ENCODE assay signal across 7 mouse cellular contexts in the genomic region with DNA sequence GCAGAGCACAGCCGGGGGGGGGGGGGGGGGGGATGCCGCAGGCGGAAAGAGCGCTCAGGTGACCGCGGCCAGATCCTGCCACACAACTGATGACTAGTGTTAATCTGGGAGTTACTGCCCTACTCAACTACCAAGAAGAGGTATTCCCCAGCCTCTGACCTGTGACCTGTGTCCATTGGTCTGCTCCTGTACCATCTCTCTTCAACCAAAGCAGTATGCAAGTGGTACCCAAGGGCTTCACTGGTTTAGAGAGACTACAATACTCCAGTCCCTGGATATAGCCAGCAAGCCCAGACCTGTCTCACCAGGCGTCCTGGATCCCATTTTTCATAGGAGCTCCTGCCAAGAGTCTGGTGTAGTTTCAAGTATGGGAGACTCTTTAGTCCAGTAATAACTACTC. TPM values are rescaled to one million over a fixed set of nuclear protein-coding genes. Genes with fewer than 3 reads are reported as not detected.
DNase-seq lines count a peak whose midpoint lies in the region; ATAC-seq and TF ChIP-seq lines count a peak whose summit lies in the region.

No protein-coding gene starts in this region.

- H3K4me1 ChIP-seq in testis, adult 2 months (ENCODE audit: control insufficient read depth, insufficient read depth, low read length): peaks cover 11% of the 10 kb centered on the region
- peaks cover 21% of the 10 kb centered on the region for H3K4me1 ChIP-seq in forebrain, embryonic 10.5 days
- H3K4me1 ChIP-seq in liver, embryonic 11.5 days (replicated peaks; ENCODE audit: control insufficient read depth, insufficient read depth, low read length): peaks cover 4% of the 10 kb centered on the region; the same call in 1 of the 2 replicates
- no peaks in the 10 kb centered on the region for H3K4me1 ChIP-seq in stomach, postnatal 0 days (replicated peaks; ENCODE audit: control insufficient read depth, insufficient read depth)

- no peak for TF ChIP-seq CTCF in testis, adult 2 months (IDR thresholded peaks at IDR 0.05; ENCODE audit: control insufficient read depth, insufficient read depth, insufficient replicate concordance, low read depth, low read length)
- no peak for TF ChIP-seq CTCF in stomach, postnatal 0 days (IDR thresholded peaks at IDR 0.05; ENCODE audit: low read depth)

- peak overlapping the region; percentile 95 for H3K4me2 ChIP-seq in liver, embryonic 11.5 days
- peak overlapping the region; percentile 72 for H3K4me2 ChIP-seq in stomach, postnatal 0 days (replicated peaks; ENCODE audit: low read depth)

- no peak overlapping the region for H3K9ac ChIP-seq in liver, embryonic 11.5 days (ENCODE audit: low read depth, low read length)
- no peak overlapping the region for H3K9ac ChIP-seq in stomach, postnatal 0 days (ENCODE audit: low read length)

- no peak for TF ChIP-seq EP300 in stomach, postnatal 0 days (optimal IDR thresholded peaks at IDR 0.05)

- H3K9me3 ChIP-seq in forebrain, embryonic 10.5 days: peaks cover 4% of the 10 kb centered on the region; the same call in 1 of the 2 replicates
- H3K9me3 ChIP-seq in liver, embryonic 11.5 days (ENCODE audit: control insufficient read depth, low read length): no peaks in the 10 kb centered on the region; the same call in 1 of the 2 replicates
- H3K9me3 ChIP-seq in stomach, postnatal 0 days (ENCODE audit: control insufficient read depth, low read length): no peaks in the 10 kb centered on the region

- H3K36me3 ChIP-seq in testis, adult 2 months (ENCODE audit: control insufficient read depth, insufficient read depth, low read length): no peaks in the 10 kb centered on the region
- H3K36me3 ChIP-seq in forebrain, embryonic 10.5 days (replicated peaks): no peaks in the 10 kb centered on the region
- H3K36me3 ChIP-seq in liver, embryonic 11.5 days (ENCODE audit: control insufficient read depth, insufficient read depth, low read length): no peaks in the 10 kb centered on the region
- H3K36me3 ChIP-seq in stomach, postnatal 0 days (ENCODE audit: control insufficient read depth, insufficient read depth, low read length): no peaks in the 10 kb centered on the region

- no peak for DNase-seq in testis, postnatal 10 days (ENCODE audit: low spot score)
- DNase-seq in forebrain, embryonic 10.5 days (ENCODE audit: extremely low spot score, low spot score): no peak
- DNase-seq in liver, embryonic 11.5 days (ENCODE audit: low spot score): no peak
- DNase-seq in stomach, postnatal 0 days (ENCODE audit: low spot score): no peak
- no peak for DNase-seq in left cerebral cortex, adult 11 months (ENCODE audit: low spot score)
- no peak for DNase-seq in urinary bladder, postnatal 10 days (ENCODE audit: low spot score)

- no peak for TF ChIP-seq POLR2A in testis, adult 2 months (IDR thresholded peaks at IDR 0.05; ENCODE audit: control insufficient read depth, low read depth, low read length)

- no peaks in the 10 kb centered on the region for H3K27me3 ChIP-seq in testis, adult 2 months (ENCODE audit: control insufficient read depth, insufficient read depth, low read length)
- H3K27me3 ChIP-seq in forebrain, embryonic 10.5 days (ENCODE audit: poor library complexity, severe bottlenecking): peaks cover 40% of the 10 kb centered on the region
- H3K27me3 ChIP-seq in liver, embryonic 11.5 days (replicated peaks; ENCODE audit: control insufficient read depth, insufficient read depth, low read length): peaks cover 29% of the 10 kb centered on the region
- no peaks in the 10 kb centered on the region for H3K27me3 ChIP-seq in stomach, postnatal 0 days (ENCODE audit: control insufficient read depth, insufficient read depth, low read length)

- WGBS in forebrain, embryonic 10.5 days: 30% methylated on average over 6 of the region's 7 CpGs
- 37% methylated on average over 4 of the region's 7 CpGs for WGBS in liver, embryonic 11.5 days
- WGBS in stomach, postnatal 0 days: 29% methylated on average over 5 of the region's 7 CpGs

- no peak overlapping the region for H3K27ac ChIP-seq in testis, adult 2 months (ENCODE audit: control insufficient read depth, insufficient read depth, low read depth, low read length)
- peak overlapping the region; percentile 83; the same call in 1 of the 2 replicates for H3K27ac ChIP-seq in forebrain, embryonic 10.5 days
- H3K27ac ChIP-seq in liver, embryonic 11.5 days (ENCODE audit: low read depth, low read length): no peak overlapping the region
- H3K27ac ChIP-seq in stomach, postnatal 0 days (replicated peaks): no peak overlapping the region

- H3K4me3 ChIP-seq in testis, adult 2 months (ENCODE audit: control insufficient read depth, low read depth, low read length): peak overlapping the region; percentile 85; the same call in 1 of the 2 replicates
- peak overlapping the region; percentile 82 for H3K4me3 ChIP-seq in forebrain, embryonic 10.5 days
- H3K4me3 ChIP-seq in liver, embryonic 11.5 days (ENCODE audit: low read depth, low read length): peak overlapping the region; percentile 69
- H3K4me3 ChIP-seq in stomach, postnatal 0 days (ENCODE audit: low read depth, low read length): peak overlapping the region; percentile 71

- peak; percentile 29; the same call in 1 of the 2 replicates for ATAC-seq in liver, embryonic 11.5 days (replicated peaks; ENCODE audit: low FRiP score)
- ATAC-seq in stomach, postnatal 0 days (ENCODE audit: low FRiP score, low TSS enrichment): peak; percentile 61

RNA-seq across cellular contexts. Expression of a gene that starts 5.1 kb away (rescaled TPM):
- polyA plus RNA-seq in testis, adult 2 months (2012; rRNA removed): 4.2 and 5.4 TPM in 2 replicates
- 6.8 and 8.7 TPM in 2 replicates for polyA plus RNA-seq in forebrain, embryonic 10.5 days (2016; fragmentation: Nextera tagmentation; extraction: Ambion mirVana)
- 2.5 and 2.7 TPM in 2 replicates for polyA plus RNA-seq in liver, embryonic 11.5 days (2014; fragmentation: Nextera tagmentation; extraction: Ambion mirVana)
- polyA plus RNA-seq in stomach, postnatal 0 days (2015; fragmentation: Nextera tagmentation; extraction: Ambion mirVana): 17.6 and 23.1 TPM in 2 replicates
